Mouse (Mus musculus) retina, adult 2 months (tissue): ENCODE measurements around the gene Snx9.

Experiments used
- DNase-seq: peaks from one replicate; pipeline ENCODE4 v3.0.0-alpha.2; 2012; ENCODE audit warnings: low read depth, low spot score

The Snx9 gene

GRCm38 (mm10) chr17:5923281-5923680, 82.2 kb downstream of the Snx9 start:
- no peak for DNase-seq

GRCm38 (mm10) chr17:5924238-5924637, 83.1 kb downstream of the Snx9 start:
- no peak for DNase-seq

- DNase-seq: no peak
Observed at GRCm38 (mm10) chr17:5926710-5927109, 85.6 kb downstream of the Snx9 start.

GRCm38 (mm10) chr17:5929031-5929430, 87.9 kb downstream of the Snx9 start:
- DNase-seq: no peak

GRCm38 (mm10) chr17:5932161-5932560, 91.0 kb downstream of the Snx9 start:
- no peak for DNase-seq

GRCm38 (mm10) chr17:5934554-5935324, 93.6 kb downstream of the Snx9 start:
- peak; percentile 58 for DNase-seq

- no peak for DNase-seq
Observed at GRCm38 (mm10) chr17:5935680-5936079, 94.6 kb downstream of the Snx9 start.

GRCm38 (mm10) chr17:5936276-5936675, 95.1 kb downstream of the Snx9 start:
- DNase-seq: no peak

- DNase-seq: no peak
Observed at GRCm38 (mm10) chr17:5937441-5937840, 96.3 kb downstream of the Snx9 start.

- DNase-seq: no peak
Observed at GRCm38 (mm10) chr17:5939871-5940270, 98.7 kb downstream of the Snx9 start.

GRCm38 (mm10) chr17:5940792-5941191, 99.7 kb downstream of the Snx9 start:
- DNase-seq: no peak

GRCm38 (mm10) chr17:5941230-5942043, 100.3 kb downstream of the Snx9 start, which contains the start of gene Synj2:
TSS of gene Synj2 (plus strand) at chr17:5941280.
- no peak for DNase-seq

- DNase-seq: no peak
Observed at GRCm38 (mm10) chr17:5942156-5942555, 101.0 kb downstream of the Snx9 start.

- DNase-seq: no peak
Observed at GRCm38 (mm10) chr17:5943053-5943452, 101.9 kb downstream of the Snx9 start.

GRCm38 (mm10) chr17:5947039-5947438, 105.9 kb downstream of the Snx9 start:
- no peak for DNase-seq

GRCm38 (mm10) chr17:5952455-5952854, 111.3 kb downstream of the Snx9 start:
- DNase-seq: no peak

GRCm38 (mm10) chr17:5956350-5957000, 115.3 kb downstream of the Snx9 start:
- no peak for DNase-seq

GRCm38 (mm10) chr17:5957097-5957496, 116.0 kb downstream of the Snx9 start:
- no peak for DNase-seq

GRCm38 (mm10) chr17:5958229-5958628, 117.1 kb downstream of the Snx9 start:
- no peak for DNase-seq

- DNase-seq: no peak
Observed at GRCm38 (mm10) chr17:5958636-5959035, 117.5 kb downstream of the Snx9 start.

GRCm38 (mm10) chr17:5959096-5959495, 118.0 kb downstream of the Snx9 start:
- no peak for DNase-seq

- DNase-seq: no peak
Observed at GRCm38 (mm10) chr17:5959802-5960201, 118.7 kb downstream of the Snx9 start.
